Mouse (Mus musculus) stomach, postnatal 0 days (tissue): Measurements from ENCODE around the gene Sik3. TPM values are rescaled to one million over a fixed set of nuclear protein-coding genes. Genes with fewer than 3 reads are reported as not detected.
A peak's percentile ranks its signal among the peaks of the same experiment; 100 is the strongest.

ENCODE experiments used
- ATAC-seq: fragments of 200-750 bp; cut with Nextera tagmentation; 2 replicates; pipeline ENCODE4 v1.8.0; 2017; ENCODE audit not compliant: low FRiP score, low TSS enrichment
- DNase-seq: peaks from one replicate; pipeline ENCODE4 v3.0.0-alpha.2; 2016; ENCODE audit warnings: low spot score
- H3K27ac ChIP-seq: fragments of 300-500 bp; sonication (generic); replicated peaks from 2 replicates; pipeline ENCODE4 v1.5.1; 2014; ENCODE audit warnings: mild to moderate bottlenecking, control low read depth
- H3K27me3 ChIP-seq: fragments of 300-500 bp; sonication (generic); 2 replicates; pipeline ENCODE4 v1.6.1; 2014; ENCODE audit warnings: low read length; ENCODE audit not compliant: control insufficient read depth, insufficient read depth
- H3K36me3 ChIP-seq: fragments of 300-500 bp; sonication (generic); 2 replicates; pipeline ENCODE4 v1.6.1; 2014; ENCODE audit warnings: low read length, mixed read lengths; ENCODE audit not compliant: control insufficient read depth, insufficient read depth
- H3K4me1 ChIP-seq: fragments of 300-500 bp; sonication (generic); replicated peaks from 2 replicates; pipeline ENCODE4 v1.6.1; 2014; ENCODE audit warnings: antibody characterized with exemption; ENCODE audit not compliant: control insufficient read depth, insufficient read depth
- H3K4me2 ChIP-seq: fragments of 300-500 bp; sonication (generic); replicated peaks from 2 replicates; pipeline ENCODE4 v1.6.1; 2014; ENCODE audit warnings: low read depth, mild to moderate bottlenecking, control low read depth, moderate library complexity
- H3K4me3 ChIP-seq: fragments of 300-500 bp; sonication (generic); 2 replicates; pipeline ENCODE4 v1.5.1; 2014; ENCODE audit warnings: low read depth, low read length, control low read depth
- H3K9ac ChIP-seq: fragments of 300-500 bp; sonication (generic); 2 replicates; pipeline ENCODE4 v1.6.1; 2014; ENCODE audit warnings: mild to moderate bottlenecking, low read length, control low read depth, mixed read lengths
- H3K9me3 ChIP-seq: fragments of 300-500 bp; sonication (generic); 2 replicates; pipeline ENCODE4 v1.6.1; 2016; ENCODE audit warnings: low read length; ENCODE audit not compliant: control insufficient read depth
- CTCF ChIP-seq: IDR thresholded peaks from 2 replicates; pipeline ENCODE4 v1.5.1; 2016; ENCODE audit warnings: antibody characterized with exemption, low read depth, mild to moderate bottlenecking, moderate library complexity
- EP300 ChIP-seq: optimal IDR thresholded peaks from 2 replicates; pipeline ENCODE3; 2016; ENCODE audit warnings: antibody characterized with exemption
- WGBS: fragments of 180-500 bp; shearing (Covaris S2); extraction: QIAGEN DNeasy Blood & Tissue Kit; methylation state at CpG from one replicate; pipeline ENCODE4 v1.1.7; 2014; 5-methylcytosine and 5-hydroxymethylcytosine counted together
- polyA plus RNA-seq: library from polyadenylated mRNA; unstranded; fragments of >200 nt; fragmentation: Nextera tagmentation; extraction: Ambion mirVana; gene quantifications from 2 replicates; pipeline ENCODE4 v1.2.1, GENCODE M21; 2015

The Sik3 gene
- polyA plus RNA-seq, 1 experiment from 2014 or later: 6.8 TPM

DNA sequence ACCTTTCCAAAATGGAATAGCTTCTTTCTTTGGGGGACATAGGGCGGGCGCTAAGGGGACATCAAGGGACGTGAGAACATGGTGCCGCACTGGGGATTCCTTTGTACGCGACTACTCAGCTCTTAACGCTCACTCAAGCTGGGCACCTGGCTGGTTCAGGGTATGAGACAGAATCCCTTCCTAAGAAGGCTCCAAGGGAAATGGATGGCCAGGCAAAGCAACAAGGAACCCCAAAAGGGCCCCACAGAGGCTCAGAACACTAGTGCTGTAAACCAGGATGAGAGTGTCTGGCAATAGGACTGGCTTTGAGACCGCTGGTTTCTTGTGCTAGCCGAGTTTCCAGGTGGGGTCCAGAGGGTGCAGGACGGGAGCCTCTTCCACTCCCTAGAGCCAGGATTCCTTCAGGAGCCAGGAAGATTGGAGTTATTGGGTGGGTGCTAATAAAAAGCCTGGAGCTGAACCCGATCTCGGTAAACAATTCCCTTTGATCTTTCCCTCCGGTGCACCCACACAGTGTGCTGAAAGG is 217.9 kb downstream of the Sik3 start:
- peak overlapping the region; percentile 26; the same call in 1 of the 2 replicates for H3K4me3 ChIP-seq
- peak overlapping the region; percentile 38; the same call in 1 of the 2 replicates for H3K9ac ChIP-seq
- DNase-seq (no peak), ATAC-seq (no peak)
- no peaks in the 10 kb centered on the region for H3K9me3 ChIP-seq
- H3K4me1 ChIP-seq: 0 out of 2 replicates have a peak, but pooled peaks cover 2% of the 10 kb centered on the region
- WGBS: 17% methylated on average over 13 of the region's 13 CpGs
- no peaks in the 10 kb centered on the region for H3K36me3 ChIP-seq
- H3K4me2 ChIP-seq: peak overlapping the region; percentile 58
- H3K27ac ChIP-seq: no peak overlapping the region
- no peak for TF ChIP-seq EP300
- no peak for TF ChIP-seq CTCF
- no peaks in the 10 kb centered on the region for H3K27me3 ChIP-seq

DNA sequence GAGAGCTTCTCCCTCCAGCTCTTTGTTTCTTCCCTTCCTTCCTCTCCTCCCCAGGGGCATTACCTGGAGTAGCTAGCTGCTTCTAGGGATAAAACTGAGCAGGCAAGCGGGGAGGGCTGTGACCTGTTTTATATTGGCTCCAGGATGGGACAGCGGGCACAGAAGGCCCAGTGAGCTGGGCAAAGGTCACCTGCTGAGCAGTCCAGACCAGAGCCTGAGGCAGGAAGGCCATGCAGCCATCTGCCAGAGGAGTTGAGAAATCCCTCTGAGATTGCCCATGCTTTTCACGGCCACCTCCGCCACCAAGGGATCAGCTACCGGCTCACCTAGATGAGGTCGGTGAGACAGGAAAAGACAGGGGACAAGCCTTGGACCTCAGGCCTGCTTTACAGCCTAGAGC is 222.6 kb downstream of the Sik3 start:
- ATAC-seq (no peak), DNase-seq (no peak)
- no peaks in the 10 kb centered on the region for H3K4me1 ChIP-seq
- H3K4me2 ChIP-seq: no peak overlapping the region
- no peaks in the 10 kb centered on the region for H3K36me3 ChIP-seq
- H3K27me3 ChIP-seq: no peaks in the 10 kb centered on the region
- H3K9ac ChIP-seq: no peak overlapping the region
- TF ChIP-seq EP300 (no peak), CTCF (no peak)
- no peak overlapping the region for H3K27ac ChIP-seq
- H3K4me3 ChIP-seq: no peak overlapping the region
- 83% methylated on average over 6 of the region's 6 CpGs for WGBS
- no peaks in the 10 kb centered on the region for H3K9me3 ChIP-seq

- TF ChIP-seq CTCF (no peak), EP300 (no peak)
- no peaks in the 10 kb centered on the region for H3K4me1 ChIP-seq
- no peaks in the 10 kb centered on the region for H3K9me3 ChIP-seq
- H3K36me3 ChIP-seq: no peaks in the 10 kb centered on the region
- DNase-seq: no peak
- H3K4me2 ChIP-seq: no peak within 1 kb of the TSS
- no peak within 1 kb of the TSS for H3K9ac ChIP-seq
- no peaks in the 10 kb centered on the region for H3K27me3 ChIP-seq
- H3K4me3 ChIP-seq: no peak within 1 kb of the TSS
- no peak for ATAC-seq
- H3K27ac ChIP-seq: no peak within 1 kb of the TSS
These were observed 222.8 kb downstream of the Sik3 start, which contains the start of gene Apoc3 for GRCm38 (mm10) chr9:46235596-46235648. TSS of gene Apoc3 (minus strand) at chr9:46235636.

DNA sequence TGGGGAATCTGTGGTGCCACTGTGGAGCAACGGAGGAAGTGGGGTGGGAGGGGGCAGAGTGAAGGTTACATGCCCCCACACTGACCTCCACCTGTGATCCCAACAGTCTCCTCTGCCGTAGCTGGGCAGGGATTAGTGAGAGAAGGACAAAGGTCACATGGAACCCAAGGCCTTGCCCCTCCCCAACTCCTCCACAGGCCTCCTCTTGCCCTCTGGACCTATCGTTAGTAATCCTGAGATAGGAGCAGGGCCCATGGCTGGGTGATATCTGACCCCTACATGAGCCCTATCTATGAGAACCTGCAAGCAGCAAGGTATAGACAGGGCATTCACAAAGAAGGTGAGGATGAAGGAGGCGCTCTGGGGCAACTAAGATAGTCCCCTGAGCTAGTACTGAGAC is 223.0 kb downstream of the Sik3 start:
- no peak for DNase-seq
- Histone ChIP-seq H3K36me3 (no peaks in the 10 kb centered on the region), H3K4me3 (no peak overlapping the region), H3K27me3 (no peaks in the 10 kb centered on the region), H3K9me3 (no peaks in the 10 kb centered on the region), H3K4me1 (no peaks in the 10 kb centered on the region; the same call in 1 of the 2 replicates), H3K4me2 (no peak overlapping the region), H3K9ac (no peak overlapping the region), H3K27ac (no peak overlapping the region)
- TF ChIP-seq EP300: no peak
- no peak for TF ChIP-seq CTCF
- no peak for ATAC-seq
- WGBS: 52% methylated on average over 4 of the region's 4 CpGs

DNA sequence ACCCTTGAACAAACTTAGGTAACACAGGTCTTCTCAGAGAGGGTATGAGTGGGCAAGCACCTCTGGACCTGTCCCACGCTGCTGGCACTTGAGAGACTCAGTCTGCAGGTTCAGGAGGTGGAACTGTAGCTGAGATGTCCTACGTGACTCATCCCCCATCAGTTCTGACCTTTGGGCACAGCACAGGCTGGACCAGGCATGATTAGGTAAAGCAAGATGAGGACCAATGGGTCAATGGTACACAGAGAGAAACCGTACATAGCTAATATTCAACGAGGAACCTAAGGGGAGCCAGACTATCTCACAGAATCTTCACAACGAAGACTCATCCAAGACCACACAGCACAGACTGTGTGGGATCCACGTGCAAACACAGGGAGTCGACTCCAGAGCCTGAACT is 226.2 kb downstream of the Sik3 start:
- Histone ChIP-seq H3K27ac (no peak overlapping the region), H3K4me3 (no peak overlapping the region), H3K4me1 (no peaks in the 10 kb centered on the region; the same call in 1 of the 2 replicates), H3K36me3 (no peaks in the 10 kb centered on the region), H3K9ac (no peak overlapping the region), H3K4me2 (no peak overlapping the region), H3K27me3 (no peaks in the 10 kb centered on the region), H3K9me3 (no peaks in the 10 kb centered on the region)
- TF ChIP-seq CTCF: no peak
- no peak for TF ChIP-seq EP300
- ATAC-seq (no peak), DNase-seq (no peak)
- WGBS: 81% methylated on average over 7 of the region's 7 CpGs

DNA sequence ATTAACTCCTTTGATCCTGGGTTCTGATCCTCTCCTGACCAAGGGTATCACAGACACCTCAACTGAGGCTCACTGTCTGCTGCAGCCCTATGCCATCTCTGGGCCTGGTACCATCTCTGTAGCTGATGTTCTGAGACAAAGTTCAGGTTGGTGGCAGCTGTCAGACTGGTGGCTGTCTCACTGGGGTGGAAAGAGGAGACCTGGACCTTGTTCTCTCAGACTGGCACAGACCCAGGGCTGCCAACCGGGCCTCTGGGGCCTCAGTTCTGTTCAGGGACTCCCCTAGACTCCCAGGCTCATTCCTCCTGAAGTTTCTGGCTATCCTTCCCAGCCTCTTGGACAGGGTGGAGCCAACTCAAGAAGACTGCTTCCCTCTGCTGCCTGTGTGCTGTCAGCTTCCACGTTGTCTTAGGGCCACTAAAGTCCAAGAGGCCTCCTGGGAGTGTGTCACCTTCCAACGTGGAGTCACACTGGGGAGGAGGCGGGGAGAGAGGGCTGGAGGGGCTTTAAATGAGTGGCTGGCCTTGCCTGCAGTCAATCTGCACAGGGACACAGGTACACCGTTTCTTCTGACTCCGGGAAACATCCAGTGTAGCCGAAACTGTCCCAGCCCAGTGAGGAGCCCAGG is 228.0 kb downstream of the Sik3 start, which contains the start of gene Apoa4:
TSS of gene Apoa4 (plus strand) at position 171 of the 628 bp plus-strand sequence.
- Histone ChIP-seq H3K27ac (no peak within 1 kb of the TSS), H3K4me1 (no peaks in the 10 kb centered on the region; the same call in 1 of the 2 replicates), H3K9ac (no peak within 1 kb of the TSS), H3K4me3 (no peak within 1 kb of the TSS), H3K27me3 (no peaks in the 10 kb centered on the region), H3K4me2 (no peak within 1 kb of the TSS), H3K9me3 (no peaks in the 10 kb centered on the region), H3K36me3 (no peaks in the 10 kb centered on the region)
- ATAC-seq (no peak), DNase-seq (no peak)
- TF ChIP-seq CTCF: no peak
- TF ChIP-seq EP300: no peak
- WGBS: 67% methylated on average over 7 of the region's 7 CpGs
